Mouse (Mus musculus) stomach, embryonic 14.5 days (tissue): Measurements from ENCODE around the gene Ap2m1. TPM values are rescaled to one million over a fixed set of nuclear protein-coding genes. Genes with fewer than 3 reads are reported as not detected.

Source experiments
- ATAC-seq: fragments of 200-750 bp; cut with Nextera tagmentation; 2 replicates; pipeline ENCODE4 v1.8.0; 2017; ENCODE audit warnings: low read depth, moderate TSS enrichment; ENCODE audit not compliant: insufficient number of reproducible peaks, insufficient read depth, low FRiP score
- H3K27ac ChIP-seq: fragments of 300-500 bp; sonication (generic); 2 replicates; pipeline ENCODE4 v1.5.1; 2014; ENCODE audit warnings: mild to moderate bottlenecking, low read length, moderate library complexity, mixed read lengths
- H3K27me3 ChIP-seq: fragments of 300-500 bp; sonication (generic); 2 replicates; pipeline ENCODE4 v1.6.1; 2014; ENCODE audit warnings: low read length, control low read depth, mixed read lengths; ENCODE audit not compliant: control insufficient read depth, insufficient read depth
- H3K36me3 ChIP-seq: fragments of 300-500 bp; sonication (generic); 2 replicates; pipeline ENCODE4 v1.6.1; 2014; ENCODE audit warnings: mild to moderate bottlenecking, control low read depth, low read length, moderate library complexity, mixed read lengths; ENCODE audit not compliant: control insufficient read depth, insufficient read depth
- H3K4me1 ChIP-seq: fragments of 300-500 bp; sonication (generic); 2 replicates; pipeline ENCODE4 v1.6.1; 2014; ENCODE audit warnings: low read length, control low read depth, mixed read lengths; ENCODE audit not compliant: control insufficient read depth, insufficient read depth
- H3K4me2 ChIP-seq: fragments of 300-500 bp; sonication (generic); replicated peaks from 2 replicates; pipeline ENCODE4 v1.6.1; 2014; ENCODE audit warnings: low read depth, low read length, control low read depth
- H3K4me3 ChIP-seq: fragments of 300-500 bp; sonication (generic); 2 replicates; pipeline ENCODE4 v1.5.1; 2014; ENCODE audit warnings: low read depth, low read length, control low read depth
- H3K9ac ChIP-seq: fragments of 300-500 bp; sonication (generic); replicated peaks from 2 replicates; pipeline ENCODE4 v1.6.1; 2014; ENCODE audit warnings: low read depth, mild to moderate bottlenecking, control low read depth, low read length, moderate library complexity, mixed read lengths
- H3K9me3 ChIP-seq: fragments of 300-500 bp; sonication (generic); 2 replicates; pipeline ENCODE4 v1.6.1; 2016; ENCODE audit warnings: low read depth, low read length, control low read depth; ENCODE audit not compliant: control insufficient read depth
- whole genome bisulfite sequencing: fragments of 180-500 bp; shearing (Covaris S2); extraction: QIAGEN DNeasy Blood & Tissue Kit; methylation state at CpG from one replicate; pipeline ENCODE4 v1.1.7; 2014; 5-methylcytosine and 5-hydroxymethylcytosine counted together
- polyA plus RNA-seq: library from polyadenylated mRNA; unstranded; fragments of >200 nt; fragmentation: Nextera tagmentation; extraction: Ambion mirVana; gene quantifications from 2 replicates; pipeline ENCODE4 v1.2.1, GENCODE M21; 2014

Ap2m1 gene
- polyA plus RNA-seq, 1 experiment from 2014 or later, result 586 TPM

- ATAC-seq, result no peak
- Histone ChIP-seq H3K36me3 (peaks cover 52% of the 10 kb centered on the region), H3K4me3 (peak overlapping the region; percentile 75), H3K4me2 (peak overlapping the region; percentile 92), H3K9me3 (no peaks in the 10 kb centered on the region), H3K9ac (peak overlapping the region; percentile 75), H3K4me1 (peaks cover 21% of the 10 kb centered on the region), H3K27me3 (no peaks in the 10 kb centered on the region), H3K27ac (no peak overlapping the region; the same call in 1 of the 2 replicates)
- WGBS, result 29% methylated on average over 9 of the region's 9 CpGs
Observed at GRCm38 (mm10) chr16:20536081-20536665, 895 bp downstream of the Ap2m1 start.

DNA sequence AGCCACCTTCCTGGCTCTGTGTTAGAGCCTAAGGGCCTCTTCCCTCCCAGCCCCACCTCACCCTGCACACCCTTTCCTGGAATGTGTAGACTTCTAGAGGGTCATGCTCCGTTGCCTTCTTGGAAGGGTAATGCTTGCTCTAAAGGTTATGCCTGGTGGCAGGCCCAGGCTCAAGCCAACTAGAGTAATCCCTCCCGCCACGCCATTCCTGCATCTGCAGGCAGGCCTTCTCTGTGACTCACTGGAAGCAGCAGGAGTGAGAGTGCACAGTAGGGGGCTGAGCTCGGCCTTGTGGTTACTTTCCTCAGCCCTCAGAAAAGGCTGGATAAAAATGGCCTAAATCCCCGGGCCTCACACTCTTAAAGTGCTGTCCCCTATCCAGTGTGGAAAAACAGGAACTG is 1.8 kb downstream of the Ap2m1 start:
- Histone ChIP-seq H3K36me3 (peaks cover 52% of the 10 kb centered on the region), H3K27ac (no peak overlapping the region), H3K9ac (peak overlapping the region; percentile 8; the same call in 1 of the 2 replicates), H3K4me2 (peak overlapping the region; percentile 92), H3K27me3 (no peaks in the 10 kb centered on the region), H3K9me3 (no peaks in the 10 kb centered on the region), H3K4me3 (peak overlapping the region; percentile 75; the same call in 1 of the 2 replicates), H3K4me1 (peaks cover 21% of the 10 kb centered on the region)
- WGBS, result 31% methylated on average over 5 of the region's 5 CpGs
- no peak for ATAC-seq

DNA sequence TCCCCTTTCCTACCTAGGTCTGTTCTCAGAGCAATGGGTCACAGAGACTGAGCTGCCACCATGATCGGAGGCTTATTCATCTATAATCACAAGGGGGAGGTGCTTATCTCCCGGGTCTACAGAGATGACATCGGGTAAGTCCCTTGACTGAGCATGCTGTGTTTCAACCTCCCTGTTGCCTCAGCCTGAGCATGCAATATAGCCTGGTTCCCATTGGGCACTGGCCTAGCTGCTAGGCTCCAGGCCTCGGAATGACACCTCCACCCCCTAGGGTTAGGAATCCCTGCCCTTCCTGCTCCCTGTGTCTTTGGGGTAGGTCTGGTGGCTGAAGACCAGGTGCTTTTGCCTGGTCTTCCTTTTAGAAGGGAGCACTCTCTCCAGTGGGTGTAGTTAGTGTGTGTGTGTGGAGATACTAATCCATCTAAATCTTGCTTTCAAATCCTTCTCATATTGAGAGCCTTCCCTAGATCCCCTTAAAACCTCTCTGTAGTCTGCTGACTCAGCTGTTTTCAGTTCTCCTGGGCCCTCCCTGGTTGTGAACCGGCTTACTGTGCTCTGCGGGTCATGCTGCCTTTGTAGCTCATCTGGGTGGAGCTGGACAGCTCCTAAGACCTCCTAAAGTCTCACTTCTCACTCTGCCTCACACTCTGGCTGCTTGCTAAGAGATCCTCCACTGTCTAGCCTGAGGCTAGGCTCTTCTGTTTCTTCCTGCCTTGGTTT is 2.5 kb downstream of the Ap2m1 start:
- Histone ChIP-seq H3K4me1 (peaks cover 21% of the 10 kb centered on the region), H3K9ac (peak overlapping the region; percentile 8; the same call in 1 of the 2 replicates), H3K4me3 (peak overlapping the region; percentile 75; the same call in 1 of the 2 replicates), H3K36me3 (peaks cover 54% of the 10 kb centered on the region), H3K9me3 (no peaks in the 10 kb centered on the region), H3K27ac (no peak overlapping the region), H3K27me3 (no peaks in the 10 kb centered on the region), H3K4me2 (peak overlapping the region; percentile 92)
- no peak for ATAC-seq
- WGBS, result 43% methylated on average over 6 of the region's 6 CpGs

DNA sequence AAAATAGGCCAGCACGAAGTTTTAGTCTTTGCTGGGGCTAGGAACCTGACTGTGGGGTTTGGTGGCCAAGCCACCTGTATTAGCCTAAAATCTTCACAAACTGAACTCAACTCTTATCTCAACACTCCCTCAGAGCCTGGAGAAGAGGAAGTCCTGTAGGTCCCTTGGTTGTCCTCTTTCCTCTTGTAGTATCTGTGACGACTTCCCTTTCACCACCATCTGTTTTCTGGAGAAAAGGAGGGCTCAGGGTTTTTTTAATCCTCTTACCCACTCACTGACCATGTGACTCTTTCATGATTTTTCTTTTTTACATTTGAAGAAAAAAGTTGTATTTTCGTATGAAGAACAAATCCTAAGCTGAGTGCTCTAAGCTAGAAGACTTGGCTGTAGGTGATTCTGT is 4.4 kb downstream of the Ap2m1 start:
- H3K9me3 ChIP-seq, result no peaks in the 10 kb centered on the region
- peaks cover 62% of the 10 kb centered on the region for H3K36me3 ChIP-seq
- no peak overlapping the region for H3K27ac ChIP-seq
- no peak for ATAC-seq
- H3K27me3 ChIP-seq, result no peaks in the 10 kb centered on the region
- H3K4me1 ChIP-seq, result peaks cover 21% of the 10 kb centered on the region
- H3K4me2 ChIP-seq, result no peak overlapping the region
- H3K9ac ChIP-seq, result no peak overlapping the region
- WGBS, result 80% methylated on average over 3 of the region's 3 CpGs
- H3K4me3 ChIP-seq, result no peak overlapping the region

DNA sequence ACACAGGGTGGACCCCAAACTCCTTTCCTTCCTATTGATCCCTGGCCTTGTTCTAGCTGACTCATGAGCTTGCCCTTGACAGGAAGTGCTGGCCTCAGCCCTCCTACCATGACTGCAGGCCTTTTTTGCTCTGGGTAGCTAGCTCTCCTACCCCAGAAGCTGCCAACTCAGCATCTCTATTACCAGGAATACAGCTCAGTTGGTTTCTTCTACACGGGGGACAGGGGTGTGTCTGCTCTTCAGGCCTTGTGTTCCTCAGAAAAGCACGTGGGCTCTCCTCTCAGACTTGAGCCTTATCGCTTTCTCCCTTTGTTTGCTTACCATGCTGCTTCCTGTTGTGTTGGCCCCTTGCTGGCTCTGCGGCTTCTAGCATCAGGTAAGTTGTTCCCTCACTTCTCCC is 5.2 kb downstream of the Ap2m1 start:
- ATAC-seq, result no peak

DNA sequence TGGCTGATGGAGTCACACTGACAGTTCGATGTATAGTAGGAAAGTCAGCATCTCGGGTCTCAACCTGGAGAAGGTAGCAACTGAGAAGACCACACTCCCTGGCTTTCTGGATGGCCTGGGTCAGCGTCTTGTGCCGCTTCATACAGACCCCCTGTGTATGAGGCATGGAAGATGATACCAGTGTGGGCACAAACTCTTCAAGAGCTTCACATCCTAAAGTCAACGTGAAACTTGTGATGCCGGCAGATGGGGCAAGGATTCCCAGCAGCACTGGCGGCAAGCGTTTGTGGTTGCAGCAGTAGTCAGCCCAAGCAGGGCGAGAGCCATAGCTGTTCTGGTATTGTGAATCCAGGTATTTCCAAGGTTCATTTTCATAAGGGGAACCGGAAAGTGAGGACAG is 10.4 kb downstream of the Ap2m1 start:
- Histone ChIP-seq H3K4me2 (no peak overlapping the region), H3K4me1 (peaks cover 12% of the 10 kb centered on the region), H3K36me3 (peaks cover 40% of the 10 kb centered on the region), H3K27ac (no peak overlapping the region), H3K4me3 (no peak overlapping the region), H3K27me3 (no peaks in the 10 kb centered on the region), H3K9ac (no peak overlapping the region), H3K9me3 (no peaks in the 10 kb centered on the region)
- 89% methylated on average over 10 of the region's 10 CpGs for WGBS
- no peak for ATAC-seq

More for the DNA sequence above, 5.2 kb downstream of the Ap2m1 start:
- WGBS, result 79% methylated on average over 4 of the region's 4 CpGs
- Histone ChIP-seq H3K36me3 (peaks cover 62% of the 10 kb centered on the region), H3K4me3 (no peak overlapping the region), H3K4me1 (peaks cover 21% of the 10 kb centered on the region), H3K9me3 (no peaks in the 10 kb centered on the region), H3K9ac (no peak overlapping the region), H3K4me2 (no peak overlapping the region), H3K27me3 (no peaks in the 10 kb centered on the region), H3K27ac (no peak overlapping the region)

GRCm38 (mm10) chr16:20547423-20547822 is 12.1 kb downstream of the Ap2m1 start:
- Histone ChIP-seq H3K36me3 (peaks cover 38% of the 10 kb centered on the region), H3K4me3 (peak overlapping the region; percentile 94), H3K27ac (peak overlapping the region; percentile 44; the same call in 1 of the 2 replicates), H3K9ac (no peak overlapping the region), H3K4me1 (peaks cover 12% of the 10 kb centered on the region), H3K4me2 (peak overlapping the region; percentile 70), H3K9me3 (no peaks in the 10 kb centered on the region), H3K27me3 (no peaks in the 10 kb centered on the region)
- WGBS, result 50% methylated on average over 5 of the region's 5 CpGs
- no peak for ATAC-seq

- H3K36me3 ChIP-seq, result peaks cover 39% of the 10 kb centered on the region
- under 1% methylated on average over 56 of the region's 56 CpGs for WGBS
Observed at GRCm38 (mm10) chr16:20548096-20548948, 13.0 kb downstream of the Ap2m1 start, which contains the start of gene Abcf3. Gene Abcf3 (plus strand): TSS chr16:20548577.

More at GRCm38 (mm10) chr16:20548096-20548948, 13.0 kb downstream of the Ap2m1 start, which contains the start of gene Abcf3:
- ATAC-seq, result peak; percentile 99
- Histone ChIP-seq H3K9ac (peak within 1 kb of the TSS; percentile 82), H3K4me2 (peak within 1 kb of the TSS; percentile 94), H3K9me3 (no peaks in the 10 kb centered on the region), H3K4me3 (peak within 1 kb of the TSS; percentile 94), H3K27me3 (no peaks in the 10 kb centered on the region), H3K4me1 (peaks cover 12% of the 10 kb centered on the region), H3K27ac (peak within 1 kb of the TSS; percentile 44; the same call in 1 of the 2 replicates)
